Mouse (Mus musculus) midbrain, embryonic 15.5 days (tissue): ENCODE results near the gene Catsperd. TPM values are rescaled to one million over a fixed set of nuclear protein-coding genes. Genes with fewer than 3 reads are reported as not detected.

Source experiments
- ATAC-seq: fragments of 200-750 bp; cut with Nextera tagmentation; replicated peaks from 2 replicates; pipeline ENCODE4 v1.8.0; 2017; ENCODE audit warnings: moderate TSS enrichment
- H3K27ac ChIP-seq: fragments of 300-500 bp; sonication (generic); 2 replicates; pipeline ENCODE4 v1.5.1; 2015; ENCODE audit warnings: mild to moderate bottlenecking, inconsistent platforms
- H3K27me3 ChIP-seq: fragments of 300-500 bp; sonication (generic); replicated peaks from 2 replicates; pipeline ENCODE4 v1.6.1; 2015; ENCODE audit warnings: inconsistent platforms
- H3K36me3 ChIP-seq: fragments of 300-500 bp; sonication (generic); replicated peaks from 2 replicates; pipeline ENCODE4 v1.6.1; 2015; ENCODE audit warnings: inconsistent platforms
- H3K4me1 ChIP-seq: fragments of 300-500 bp; sonication (generic); 2 replicates; pipeline ENCODE4 v1.6.1; 2015; ENCODE audit warnings: inconsistent platforms
- H3K4me2 ChIP-seq: fragments of 300-500 bp; sonication (generic); 2 replicates; pipeline ENCODE4 v1.6.1; 2015; ENCODE audit warnings: inconsistent platforms, mild to moderate bottlenecking, moderate library complexity
- H3K4me3 ChIP-seq: fragments of 300-500 bp; sonication (generic); 2 replicates; pipeline ENCODE4 v1.5.1; 2015; ENCODE audit warnings: mild to moderate bottlenecking, inconsistent platforms
- H3K9ac ChIP-seq: fragments of 300-500 bp; sonication (generic); 2 replicates; pipeline ENCODE4 v1.6.1; 2015; ENCODE audit warnings: mild to moderate bottlenecking, inconsistent platforms
- H3K9me3 ChIP-seq: fragments of 300-500 bp; sonication (generic); 2 replicates; pipeline ENCODE4 v1.6.1; 2016; ENCODE audit warnings: inconsistent platforms
- WGBS: fragments of 180-500 bp; shearing (Covaris S2); methylation state at CpG from one replicate; pipeline ENCODE4 v1.1.7; 2015; ENCODE audit warnings: mixed read lengths; 5-methylcytosine and 5-hydroxymethylcytosine counted together
- polyA plus RNA-seq: library from polyadenylated mRNA; unstranded; fragments of >200 nt; fragmentation: Nextera tagmentation; extraction: Ambion mirVana; gene quantifications from 2 replicates; pipeline ENCODE4 v1.2.1, GENCODE M21; 2015

Gene Catsperd
- polyA plus RNA-seq, 1 experiment from 2014 or later: 2.3 TPM

GRCm38 (mm10) chr17:56703038-56703437, 75.1 kb downstream of the Catsperd start:
- no peak for ATAC-seq
- H3K27me3 ChIP-seq: no peaks in the 10 kb centered on the region
- no peak overlapping the region for H3K27ac ChIP-seq
- no peaks in the 10 kb centered on the region for H3K4me1 ChIP-seq
- H3K36me3 ChIP-seq: peaks cover 80% of the 10 kb centered on the region
- no peak overlapping the region for H3K4me3 ChIP-seq
- no peak overlapping the region for H3K4me2 ChIP-seq
- H3K9me3 ChIP-seq: no peaks in the 10 kb centered on the region
- H3K9ac ChIP-seq: no peak overlapping the region
- WGBS: 93% methylated on average over 4 of the region's 4 CpGs

- Histone ChIP-seq H3K9ac (no peak overlapping the region), H3K27ac (no peak overlapping the region), H3K4me2 (no peak overlapping the region), H3K27me3 (no peaks in the 10 kb centered on the region), H3K9me3 (no peaks in the 10 kb centered on the region), H3K4me1 (no peaks in the 10 kb centered on the region), H3K36me3 (peaks cover 82% of the 10 kb centered on the region), H3K4me3 (no peak overlapping the region)
- WGBS: 94% methylated on average over 1 of the region's 1 CpGs
- no peak for ATAC-seq
Measured at GRCm38 (mm10) chr17:56706515-56706914, 78.6 kb downstream of the Catsperd start.

DNA sequence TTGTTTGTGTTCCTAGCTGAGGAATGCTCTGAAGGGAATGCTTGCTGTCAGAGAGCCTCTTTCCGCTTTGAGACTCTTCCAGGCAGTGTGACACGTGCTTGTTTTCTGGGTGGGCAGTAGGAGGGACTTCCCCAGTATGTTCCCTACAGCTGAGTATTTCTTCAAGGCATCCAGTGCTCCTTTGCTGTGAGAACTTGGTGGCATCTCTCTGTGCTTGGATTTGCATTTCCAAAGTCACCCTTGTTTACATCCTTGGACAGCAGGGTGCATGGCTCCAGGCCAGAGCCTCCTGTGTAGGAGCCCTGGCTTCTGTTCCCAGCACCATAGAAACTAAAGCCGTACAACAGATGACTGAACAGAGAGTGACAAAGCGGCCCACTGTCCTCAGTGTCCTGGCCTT, 80.7 kb downstream of the Catsperd start:
- WGBS: 70% methylated on average over 4 of the region's 4 CpGs
- Histone ChIP-seq H3K36me3 (peaks cover 68% of the 10 kb centered on the region), H3K27ac (no peak overlapping the region), H3K4me3 (no peak overlapping the region), H3K9me3 (no peaks in the 10 kb centered on the region), H3K27me3 (no peaks in the 10 kb centered on the region), H3K4me1 (no peaks in the 10 kb centered on the region), H3K9ac (no peak overlapping the region), H3K4me2 (no peak overlapping the region)
- no peak for ATAC-seq

DNA sequence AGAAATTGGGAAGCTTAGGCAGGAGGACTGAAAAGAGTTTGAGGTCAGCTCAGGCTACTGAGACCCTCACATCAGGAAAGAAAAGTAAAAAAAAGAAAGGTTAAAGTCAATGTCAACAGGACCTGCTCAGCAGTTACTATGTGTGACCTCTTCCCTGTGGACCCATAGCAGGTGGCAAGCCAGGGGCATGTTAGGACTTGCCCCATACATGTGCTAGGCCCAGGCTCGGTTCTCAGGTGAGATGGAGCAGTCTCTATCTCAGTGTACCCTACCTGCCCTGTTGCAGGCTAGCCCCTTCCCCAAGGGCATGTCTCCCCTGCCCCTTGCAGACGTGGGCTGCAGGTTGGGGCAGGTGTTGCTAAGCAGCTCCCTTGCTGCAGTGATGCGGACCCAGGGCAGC, 81.8 kb downstream of the Catsperd start:
- WGBS: 85% methylated on average over 3 of the region's 3 CpGs
- H3K9ac ChIP-seq: no peak overlapping the region
- H3K9me3 ChIP-seq: no peaks in the 10 kb centered on the region
- no peak overlapping the region for H3K4me3 ChIP-seq
- no peaks in the 10 kb centered on the region for H3K27me3 ChIP-seq
- no peaks in the 10 kb centered on the region for H3K4me1 ChIP-seq
- H3K36me3 ChIP-seq: peaks cover 66% of the 10 kb centered on the region
- H3K27ac ChIP-seq: no peak overlapping the region
- ATAC-seq: no peak
- no peak overlapping the region for H3K4me2 ChIP-seq

Other genes with a start within 250 kb of the Catsperd start
- gene Ptprs, start 151.7 kb upstream of the Catsperd start, polyA plus RNA-seq: 339 and 349 TPM in 2 replicates
- gene Znrf4, start 115.7 kb upstream of the Catsperd start, polyA plus RNA-seq: not detected in 2 replicates
- gene Gm20219, start 73.8 kb upstream of the Catsperd start, polyA plus RNA-seq: 1.4 and 2.0 TPM in 2 replicates
- 78.4 and 86.1 TPM in 2 replicates for gene Safb2, start 43.6 kb upstream of the Catsperd start, polyA plus RNA-seq
- gene Safb, start 43.3 kb upstream of the Catsperd start, polyA plus RNA-seq: 120 and 129 TPM in 2 replicates
- 169 and 175 TPM in 2 replicates for gene 2410015M20Rik, start 18.4 kb upstream of the Catsperd start, polyA plus RNA-seq
- 917 and 926 TPM in 2 replicates for gene Rpl36, start 14.7 kb upstream of the Catsperd start, polyA plus RNA-seq
- gene Lonp1, start 1.3 kb upstream of the Catsperd start, polyA plus RNA-seq: 48.9 and 52.9 TPM in 2 replicates
- gene Ranbp3, start 45.2 kb downstream of the Catsperd start, polyA plus RNA-seq: 109 and 116 TPM in 2 replicates
- 516 and 531 TPM in 2 replicates for gene Ndufa11, start 89.6 kb downstream of the Catsperd start, polyA plus RNA-seq
- gene Vmac, start 89.9 kb downstream of the Catsperd start, polyA plus RNA-seq: 15.5 and 18.2 TPM in 2 replicates
- 4.1 and 4.6 TPM in 2 replicates for gene Nrtn, start 129.4 kb downstream of the Catsperd start, polyA plus RNA-seq
- gene Dus3l, start 136.6 kb downstream of the Catsperd start, polyA plus RNA-seq: 100.0 and 104 TPM in 2 replicates
- gene Prr22, start 142.1 kb downstream of the Catsperd start, polyA plus RNA-seq: 1.4 TPM in 2 replicates
- 5.4 and 6.0 TPM in 2 replicates for gene Rfx2, start 202.9 kb downstream of the Catsperd start, polyA plus RNA-seq
- gene Acsbg2, start 246.3 kb downstream of the Catsperd start, polyA plus RNA-seq: not detected in 2 replicates
- gene 1700061G19Rik, start 247.3 kb downstream of the Catsperd start, polyA plus RNA-seq: 0.37 and 0.49 TPM in 2 replicates